Mouse (Mus musculus) lung, postnatal 10 days (tissue): ENCODE results near the gene Resf1.
"Not testable (repeated sequence)": the region's sequence is repeated elsewhere in the genome, so short reads cannot be mapped to it uniquely, and the experiment has no call there.

ENCODE experiments used
- DNase-seq: peaks from one replicate; pipeline ENCODE4 v3.0.0; 2021

Gene Resf1

DNA sequence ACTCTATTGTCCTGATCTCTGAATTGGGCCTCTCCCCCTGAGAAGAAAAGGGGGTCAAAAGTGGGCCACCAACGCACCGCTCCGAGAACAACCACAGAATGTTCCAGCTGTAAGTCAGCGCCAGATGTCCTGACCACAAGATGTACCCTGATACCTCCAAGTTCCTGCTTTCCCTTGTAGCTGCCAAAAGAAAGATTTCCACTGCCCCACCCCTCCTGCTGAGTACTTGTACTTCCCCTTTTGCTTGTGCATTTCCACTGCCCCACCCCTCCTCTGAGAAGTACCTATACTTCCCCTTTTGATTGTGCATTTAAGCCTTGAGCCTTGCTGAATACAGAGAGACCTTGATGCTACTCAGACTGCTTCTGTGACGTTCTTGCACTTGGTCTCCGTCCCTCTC, 39.0 kb downstream of the Resf1 start:
- DNase-seq, result not testable (repeated sequence)

DNA sequence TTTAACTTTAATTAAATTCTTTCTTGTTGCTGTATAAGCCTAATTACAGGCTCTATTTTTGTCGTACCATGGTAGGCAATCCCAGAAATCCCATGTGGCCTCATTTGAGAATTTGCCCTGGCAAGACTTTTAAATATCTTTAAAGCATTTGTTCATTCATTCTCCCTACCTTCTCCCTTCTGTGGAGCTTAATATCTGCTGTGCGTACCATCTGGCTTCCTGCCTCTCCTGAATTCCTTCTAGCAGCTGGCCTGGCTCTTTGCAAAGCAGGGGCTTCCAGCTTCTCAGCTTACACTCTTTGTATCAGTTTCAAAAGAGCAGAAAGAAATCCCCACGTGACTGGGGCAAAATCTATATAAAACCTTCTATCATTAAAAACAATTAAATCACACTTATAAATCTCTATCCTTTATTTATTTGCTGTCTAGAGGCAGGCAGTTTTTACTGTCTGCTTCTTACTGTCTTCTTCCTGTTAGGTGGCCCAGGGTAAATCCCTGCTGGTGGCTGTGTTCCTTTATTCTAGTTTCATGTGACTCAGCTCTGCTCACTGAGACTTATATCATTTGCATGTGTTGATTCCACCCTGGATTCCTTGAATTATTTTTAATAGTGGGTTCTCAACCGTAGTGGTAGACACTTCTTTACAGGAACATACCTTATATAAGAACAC, 45.7 kb downstream of the Resf1 start:
- DNase-seq, result no peak

DNA sequence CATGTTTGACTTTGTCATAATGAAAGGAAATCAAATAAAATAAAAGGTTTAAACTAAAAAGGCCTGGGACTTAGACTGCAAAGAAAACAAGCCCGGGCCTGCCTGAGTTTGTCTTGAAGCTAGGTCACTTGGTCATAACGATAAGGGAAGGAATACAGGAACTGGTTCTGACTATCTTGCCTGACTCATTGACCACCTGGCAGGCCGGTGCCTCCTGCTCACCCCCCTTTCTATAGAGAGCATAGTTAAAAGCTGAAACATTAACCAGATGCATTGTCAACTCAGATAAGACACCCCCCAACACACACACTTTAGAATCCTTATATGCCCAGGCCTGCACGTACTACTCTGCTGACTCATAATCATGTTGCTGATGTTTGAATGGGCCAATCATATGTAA, 46.6 kb downstream of the Resf1 start:
- DNase-seq, result not testable (repeated sequence)

DNA sequence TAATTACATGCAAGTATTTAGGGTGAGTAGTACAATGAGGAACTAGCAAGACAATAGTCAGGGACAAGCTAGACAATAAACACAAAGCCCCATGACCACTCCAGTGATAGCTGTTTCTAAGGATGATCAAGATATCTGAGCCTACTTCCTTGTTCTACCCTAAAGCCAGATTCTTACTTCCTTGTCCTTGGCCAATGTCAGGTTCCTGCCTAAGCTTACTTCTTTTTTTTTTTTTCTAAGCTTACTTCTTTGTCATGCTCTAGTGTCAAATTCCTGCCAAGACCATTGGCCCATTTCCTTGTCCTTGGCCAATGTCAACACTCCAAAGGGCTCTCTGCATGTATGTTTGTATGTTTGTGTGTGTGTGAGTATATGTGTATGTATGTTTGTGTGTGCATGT, 47.9 kb downstream of the Resf1 start:
- no peak for DNase-seq

DNA sequence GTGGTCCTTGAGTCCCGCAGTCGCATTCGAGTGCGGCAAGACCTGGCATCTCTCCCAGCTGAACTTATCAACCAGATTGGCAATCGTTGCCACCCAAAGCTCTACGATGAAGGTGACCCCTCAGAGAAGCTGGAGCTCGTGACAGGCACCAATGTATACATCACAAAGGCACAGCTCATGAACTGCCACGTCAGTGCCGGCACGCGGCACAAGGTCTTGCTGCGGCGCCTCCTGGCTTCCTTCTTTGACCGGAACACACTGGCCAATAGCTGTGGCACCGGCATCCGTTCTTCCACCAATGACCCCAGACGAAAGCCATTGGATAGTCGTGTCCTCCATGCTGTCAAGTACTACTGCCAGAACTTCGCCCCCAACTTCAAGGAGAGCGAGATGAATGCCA, 53.3 kb downstream of the Resf1 start:
- DNase-seq, result not testable (repeated sequence)

DNA sequence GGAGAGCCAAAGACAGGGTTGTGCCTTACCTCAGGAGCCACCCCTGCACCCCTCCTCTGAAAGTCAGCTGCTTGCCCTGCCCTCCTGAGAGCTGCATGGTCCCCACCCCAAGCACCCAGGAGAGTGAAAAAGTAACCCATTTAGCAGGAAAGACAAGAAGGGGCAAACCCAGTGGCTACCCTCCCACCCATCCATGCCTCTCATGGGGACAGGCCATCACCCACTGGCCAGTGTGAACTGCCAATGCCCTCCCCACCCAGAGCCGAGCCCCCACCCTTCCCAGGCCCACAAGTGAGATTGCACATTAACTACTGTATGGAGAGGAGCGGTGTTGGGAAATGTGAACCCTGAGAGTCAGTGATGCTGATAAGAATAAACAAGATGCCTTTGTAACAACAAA, 56.8 kb downstream of the Resf1 start:
- DNase-seq, result not testable (repeated sequence)

DNA sequence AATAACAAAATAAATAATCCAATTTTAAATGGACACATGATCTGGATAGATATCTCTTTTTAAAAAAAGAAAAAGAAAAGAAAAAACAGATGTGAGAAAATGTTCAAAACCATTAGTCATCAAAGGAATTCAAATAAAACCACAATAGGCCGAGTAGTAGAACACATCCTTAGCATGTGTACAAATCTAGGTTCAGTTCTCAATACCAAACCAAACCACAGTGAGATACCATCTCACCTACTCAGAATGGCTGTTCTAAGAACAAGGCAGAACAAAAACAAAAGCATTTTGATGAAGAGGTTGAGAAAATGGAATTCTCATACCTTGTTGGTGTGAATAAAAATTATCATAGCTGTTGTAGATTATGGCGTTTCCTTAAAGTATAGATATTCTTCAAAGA, 57.2 kb downstream of the Resf1 start:
- no peak for DNase-seq

DNA sequence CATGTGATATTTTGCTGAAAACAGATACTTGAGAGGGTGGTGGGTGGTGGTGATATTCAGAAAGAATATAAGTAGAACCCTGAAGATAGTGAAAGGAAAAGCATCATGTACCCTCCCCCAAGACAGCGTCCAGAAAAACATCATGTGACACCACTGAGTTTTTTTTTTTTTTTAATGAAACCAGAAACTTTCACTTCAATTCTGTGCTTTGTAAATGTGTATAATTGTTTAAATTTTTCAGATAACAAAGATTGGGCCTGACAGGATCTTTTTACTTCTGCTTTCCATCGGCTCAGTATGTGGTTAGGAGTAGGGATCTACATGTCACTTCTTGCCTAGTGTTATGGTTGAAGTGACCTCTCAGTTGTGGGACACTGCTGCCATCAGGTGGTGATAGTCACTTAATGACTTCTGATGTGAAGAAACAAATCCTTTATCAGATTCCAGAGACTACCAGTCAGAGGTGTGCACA, 65.8 kb downstream of the Resf1 start:
- peak; percentile 85 for DNase-seq

DNA sequence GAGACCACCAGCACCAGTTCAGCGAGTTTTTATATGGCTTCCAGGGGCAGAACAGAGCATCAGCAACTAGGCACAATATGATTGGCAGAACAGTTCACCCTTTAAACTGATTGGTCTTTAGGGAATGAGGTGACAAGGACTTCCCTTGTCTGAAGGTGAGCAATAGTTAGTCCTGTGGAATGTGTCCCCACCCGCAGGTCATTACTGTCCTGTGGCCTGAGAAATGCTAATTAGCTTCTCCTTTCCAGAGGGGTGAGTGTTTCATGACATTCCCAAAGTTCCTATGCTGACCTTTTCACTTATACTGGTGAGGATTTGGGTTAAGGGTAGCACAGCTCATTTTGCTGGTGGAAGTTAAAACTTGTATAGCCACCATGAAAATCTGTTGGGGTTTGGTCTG, 74.3 kb downstream of the Resf1 start:
- no peak for DNase-seq
